Comparison of ENCODE assay signal across 29 mouse cellular contexts in genomic region chrX:73432850-73433249, GRCm38 (mm10). TPM values are rescaled to one million over a fixed set of nuclear protein-coding genes. Genes with fewer than 3 reads are reported as not detected.
"Had no signal": no experiment of that assay in that cellular context is flagged by ENCODE, and none has a peak within 500 bp of the region (broad histone marks: within the 10 kb centered on the region; RNA-seq: fewer than 3 reads in every experiment).

No protein-coding gene starts in this region.

- H3K9ac ChIP-seq: limb, embryonic 12.5 days; limb, embryonic 15.5 days; liver, embryonic 14.5 days; liver, postnatal 0 days; midbrain, embryonic 12.5 days; midbrain, embryonic 15.5 days; neural tube, embryonic 13.5 days had no signal

- H3K4me3 ChIP-seq: limb, embryonic 12.5 days; limb, embryonic 15.5 days; midbrain, embryonic 12.5 days; midbrain, embryonic 15.5 days; neural tube, embryonic 13.5 days had no signal

- H3K27me3 ChIP-seq: midbrain, embryonic 12.5 days; midbrain, embryonic 15.5 days; neural tube, embryonic 13.5 days had no signal

- ATAC-seq: hindbrain, postnatal 0 days; inflammation-experienced regulatory T-cells, adult 6 months; liver, postnatal 0 days; midbrain, embryonic 15.5 days had no signal

- H3K36me3 ChIP-seq: limb, embryonic 15.5 days; midbrain, embryonic 15.5 days had no signal

- H3K27ac ChIP-seq: hindbrain, postnatal 0 days; limb, embryonic 12.5 days; limb, embryonic 15.5 days; liver, embryonic 14.5 days; macrophage; midbrain, embryonic 12.5 days; midbrain, embryonic 15.5 days; neural tube, embryonic 13.5 days had no signal

- H3K4me2 ChIP-seq: limb, embryonic 12.5 days; limb, embryonic 15.5 days; liver, embryonic 11.5 days; midbrain, embryonic 12.5 days; midbrain, embryonic 15.5 days; neural tube, embryonic 13.5 days had no signal

- DNase-seq: kidney, adult 18-20 months; kidney, adult 9 months; kidney, postnatal 14 days; kidney, postnatal 4 days; left cerebral cortex, postnatal 4 days; liver, postnatal 0 days; retina, postnatal 1 day; right cerebral cortex, postnatal 25 days; thymus, postnatal 36 days had no signal

- H3K4me1 ChIP-seq: limb, embryonic 12.5 days; limb, embryonic 15.5 days; midbrain, embryonic 12.5 days; midbrain, embryonic 15.5 days; neural tube, embryonic 13.5 days had no signal

- H3K9me3 ChIP-seq: limb, embryonic 12.5 days; limb, embryonic 15.5 days; midbrain, embryonic 12.5 days; midbrain, embryonic 15.5 days; neural tube, embryonic 13.5 days had no signal

RNA-seq across cellular contexts. Expression of gene Trex2, which starts 2.3 kb away (rescaled TPM):
- total RNA-seq: hindbrain, postnatal 0 days; layer of hippocampus, adult 18-20 months; layer of hippocampus, postnatal 14 days; left cerebral cortex, adult 8-10 months; left cerebral cortex, postnatal 14 days; left cerebral cortex, postnatal 4 days; megakaryocyte, adult 5-6 weeks; neutrophil, adult 5-6 weeks had no signal
- polyA plus RNA-seq: hindbrain, postnatal 0 days; inflammation-experienced regulatory T-cells, adult 6 months; kidney, embryonic 16.5 days; limb, embryonic 12.5 days; liver, embryonic 11.5 days; liver, embryonic 14.5 days; liver, postnatal 0 days; lung, embryonic 16.5 days; macrophage; midbrain, embryonic 12.5 days; midbrain, embryonic 15.5 days; neural tube, embryonic 13.5 days; spleen, adult 2 months had no signal

RNA-seq across cellular contexts. Expression of gene Zfp92, which starts 22.0 kb away (rescaled TPM):
- total RNA-seq: megakaryocyte, adult 5-6 weeks; neutrophil, adult 5-6 weeks had no signal
- polyA plus RNA-seq: kidney, embryonic 16.5 days; liver, embryonic 11.5 days; liver, postnatal 0 days; macrophage; spleen, adult 2 months; thymus, postnatal 0 days had no signal

RNA-seq across cellular contexts. Expression of gene Gm18336, which starts 34.3 kb away (rescaled TPM):
- total RNA-seq: layer of hippocampus, adult 18-20 months; layer of hippocampus, postnatal 14 days; megakaryocyte, adult 5-6 weeks; neutrophil, adult 5-6 weeks had no signal
- polyA plus RNA-seq: inflammation-experienced regulatory T-cells, adult 6 months; kidney, embryonic 16.5 days; limb, embryonic 12.5 days; limb, embryonic 15.5 days; liver, embryonic 11.5 days; liver, embryonic 14.5 days; liver, postnatal 0 days; lung, embryonic 16.5 days; macrophage; midbrain, embryonic 12.5 days; midbrain, embryonic 15.5 days; neural tube, embryonic 13.5 days; spleen, adult 2 months; thymus, postnatal 0 days had no signal

RNA-seq across cellular contexts. Expression of gene Bgn, which starts 50.6 kb away (rescaled TPM):
- total RNA-seq: neutrophil, adult 5-6 weeks had no signal
